Mouse (Mus musculus) left cerebral cortex, adult 9 months (tissue): ENCODE measurements around the gene Zfp989.
"Not testable (repeated sequence)": the region's sequence is repeated elsewhere in the genome, so short reads cannot be mapped to it uniquely, and the experiment has no call there.

ENCODE experiments used
- DNase-seq, 2 experiments: peaks; one replicate each; pipeline ENCODE4 v3.0.0; 2022; ENCODE audit warnings: low spot score in 2 of 2

Zfp989 gene

GRCm38 (mm10) chr4:146971757-146972156, at the start of gene Zfp989:
Gene Zfp989, plus strand, starts transcription at chr4:146971976.
- DNase-seq = not testable (repeated sequence)

- no peak for DNase-seq
These were observed 39.3 kb upstream of the Zfp989 start for GRCm38 (mm10) chr4:146932311-146933082.

GRCm38 (mm10) chr4:146941691-146942090, 30.1 kb upstream of the Zfp989 start:
- DNase-seq = not testable (repeated sequence)

- not testable (repeated sequence) for DNase-seq
These were observed 4.8 kb downstream of the Zfp989 start for GRCm38 (mm10) chr4:146976581-146976980.

GRCm38 (mm10) chr4:147018400-147018799, 46.6 kb downstream of the Zfp989 start:
- DNase-seq = not testable (repeated sequence)

- not testable (repeated sequence) for DNase-seq
These were observed 49.8 kb downstream of the Zfp989 start, which contains the start of gene Rex2 for GRCm38 (mm10) chr4:147021550-147021949. Gene Rex2, plus strand, starts transcription at chr4:147021850.

GRCm38 (mm10) chr4:147026374-147026773, 54.6 kb downstream of the Zfp989 start:
- DNase-seq = not testable (repeated sequence)

GRCm38 (mm10) chr4:147031308-147032036, 59.7 kb downstream of the Zfp989 start:
- DNase-seq = not testable (repeated sequence)
